Mouse (Mus musculus): Measurements from ENCODE around the gene Gltp.

- TF ChIP-seq MAFK (IDR thresholded peaks at IDR 0.05; ENCODE audit: insufficient read depth, low read depth, low read length) (no peak), ZNF384 (IDR thresholded peaks at IDR 0.05; ENCODE audit: low read depth, low read length) (no peak), HCFC1 (IDR thresholded peaks at IDR 0.05; ENCODE audit: borderline replicate concordance, insufficient read depth, low read length) (no peak), CHD2 (IDR thresholded peaks at IDR 0.05; ENCODE audit: low read depth, low read length) (no peak)
These were observed 16.2 kb downstream of the Gltp start for GRCm38 (mm10) chr5:114674594-114674993.
